Mouse (Mus musculus): ENCODE data around the gene Otud7a. TPM values are rescaled to one million over a fixed set of nuclear protein-coding genes. Genes with fewer than 3 reads are reported as not detected.
A peak's percentile ranks its signal among the peaks of the same experiment; 100 is the strongest.

Gene Otud7a
- polyA plus RNA-seq, 1 experiment: 0.84 TPM

DNA sequence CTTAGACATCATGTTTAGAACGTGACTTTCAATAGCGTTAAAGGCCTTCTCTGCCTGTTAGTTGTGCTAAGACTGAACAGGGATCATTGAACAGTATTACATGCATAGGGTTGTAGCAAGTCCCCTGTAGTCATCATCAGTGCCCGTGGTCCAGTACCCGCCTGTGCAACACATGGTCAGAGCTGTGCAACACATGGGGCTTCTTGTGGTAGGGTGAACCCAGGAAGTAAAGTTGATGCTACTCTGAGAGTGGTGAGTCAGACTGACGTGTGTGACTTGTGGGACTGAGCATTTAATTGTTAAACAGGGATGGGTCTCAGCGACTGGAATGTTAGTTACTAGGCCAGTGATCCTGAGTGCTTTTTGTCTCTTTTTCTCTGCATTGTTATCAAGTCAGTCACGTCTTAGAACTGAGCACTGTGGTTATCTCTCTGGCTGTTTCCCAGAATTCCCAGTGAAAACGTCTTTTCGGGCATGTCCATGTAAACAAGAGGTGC is 52.5 kb downstream of the Otud7a start:
- no peak for TF ChIP-seq CTCF (IDR thresholded peaks at IDR 0.05; ENCODE audit: borderline replicate concordance, insufficient read depth, low read length)
- no peak overlapping the region for H3K27ac ChIP-seq (ENCODE audit: insufficient read depth, low read length)
- H3K4me3 ChIP-seq (ENCODE audit: insufficient read depth, low read length): no peak overlapping the region
- H3K4me1 ChIP-seq (ENCODE audit: control insufficient read depth, insufficient read depth, low read length): no peaks in the 10 kb centered on the region

DNA sequence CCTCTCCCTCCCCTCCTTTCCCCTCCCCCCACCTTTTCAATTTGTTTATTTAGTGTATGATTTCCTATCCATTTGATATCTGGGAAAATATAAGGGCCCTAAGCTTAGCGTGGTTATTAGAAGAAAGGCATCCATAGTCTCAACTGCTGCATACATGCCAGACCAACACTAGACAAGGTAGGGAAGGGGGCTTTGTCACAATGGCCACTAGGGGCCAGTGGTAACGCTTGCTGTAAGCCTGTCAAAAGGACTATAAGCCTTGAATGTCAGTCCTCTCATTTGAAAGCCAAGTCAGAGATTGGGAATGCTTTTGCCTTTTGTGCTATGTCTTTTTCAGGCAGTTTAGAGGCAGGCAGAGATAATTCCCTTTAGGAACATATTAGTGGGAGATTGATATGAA is 59.7 kb downstream of the Otud7a start:
- Histone ChIP-seq H3K4me1 (ENCODE audit: control insufficient read depth, insufficient read depth, low read length) (no peaks in the 10 kb centered on the region), H3K4me3 (ENCODE audit: insufficient read depth, low read length) (no peak overlapping the region), H3K27ac (ENCODE audit: insufficient read depth, low read length) (no peak overlapping the region)
- TF ChIP-seq CTCF (IDR thresholded peaks at IDR 0.05; ENCODE audit: borderline replicate concordance, insufficient read depth, low read length) (peak; percentile 32; the same call in 1 of the 2 replicates), POLR2A (IDR thresholded peaks at IDR 0.05; ENCODE audit: low read depth, low read length) (no peak)

DNA sequence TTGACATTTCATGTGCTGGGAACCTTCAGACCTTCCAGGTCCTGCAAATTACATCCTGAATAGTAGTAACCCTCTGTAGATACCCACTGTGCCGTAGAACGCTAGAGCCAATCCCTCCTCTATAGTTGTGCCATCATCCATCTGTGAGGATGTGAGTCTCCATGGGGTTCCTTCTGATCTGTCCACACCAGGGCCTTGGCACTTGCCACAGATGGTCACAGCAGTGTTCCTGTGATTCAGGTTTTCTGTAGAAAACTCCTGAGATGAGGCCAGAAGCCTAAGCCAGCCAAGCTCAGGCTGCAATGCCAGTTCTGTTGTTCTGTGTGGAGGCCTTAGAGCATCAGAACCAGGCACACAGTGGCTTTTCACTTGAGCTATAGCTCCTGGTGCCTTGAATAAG is 63.5 kb downstream of the Otud7a start:
- Histone ChIP-seq H3K27ac (ENCODE audit: insufficient read depth, low read length) (no peak overlapping the region), H3K4me1 (ENCODE audit: control insufficient read depth, insufficient read depth, low read length) (no peaks in the 10 kb centered on the region), H3K4me3 (ENCODE audit: insufficient read depth, low read length) (no peak overlapping the region)
- no peak for TF ChIP-seq POLR2A (IDR thresholded peaks at IDR 0.05; ENCODE audit: low read depth, low read length)
- TF ChIP-seq CTCF (IDR thresholded peaks at IDR 0.05; ENCODE audit: borderline replicate concordance, insufficient read depth, low read length): no peak

DNA sequence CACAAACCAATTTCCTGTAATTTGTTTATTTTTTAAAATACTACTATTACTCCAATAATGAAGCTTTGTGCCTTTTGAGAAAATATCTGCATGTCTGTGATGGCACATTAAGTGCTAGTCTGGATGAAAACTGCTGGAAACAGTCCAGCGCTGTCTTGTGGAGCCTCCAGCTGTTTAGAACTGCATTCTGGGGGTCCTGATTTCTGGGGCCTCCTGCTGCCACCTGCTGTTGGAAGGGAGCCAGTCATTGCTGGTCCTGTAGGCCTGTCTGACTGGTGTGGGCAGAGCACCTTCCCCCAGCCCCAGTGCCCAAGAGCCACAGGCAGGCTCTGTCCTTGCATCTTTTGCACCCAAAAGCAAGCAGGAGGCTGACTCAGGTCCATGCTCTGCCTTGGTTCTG is 65.3 kb downstream of the Otud7a start:
- Histone ChIP-seq H3K4me3 (ENCODE audit: insufficient read depth, low read length) (no peak overlapping the region), H3K4me1 (ENCODE audit: control insufficient read depth, insufficient read depth, low read length) (no peaks in the 10 kb centered on the region), H3K27ac (ENCODE audit: insufficient read depth, low read length) (no peak overlapping the region)
- TF ChIP-seq CTCF (IDR thresholded peaks at IDR 0.05; ENCODE audit: borderline replicate concordance, insufficient read depth, low read length): no peak
- TF ChIP-seq POLR2A (IDR thresholded peaks at IDR 0.05; ENCODE audit: low read depth, low read length): no peak

DNA sequence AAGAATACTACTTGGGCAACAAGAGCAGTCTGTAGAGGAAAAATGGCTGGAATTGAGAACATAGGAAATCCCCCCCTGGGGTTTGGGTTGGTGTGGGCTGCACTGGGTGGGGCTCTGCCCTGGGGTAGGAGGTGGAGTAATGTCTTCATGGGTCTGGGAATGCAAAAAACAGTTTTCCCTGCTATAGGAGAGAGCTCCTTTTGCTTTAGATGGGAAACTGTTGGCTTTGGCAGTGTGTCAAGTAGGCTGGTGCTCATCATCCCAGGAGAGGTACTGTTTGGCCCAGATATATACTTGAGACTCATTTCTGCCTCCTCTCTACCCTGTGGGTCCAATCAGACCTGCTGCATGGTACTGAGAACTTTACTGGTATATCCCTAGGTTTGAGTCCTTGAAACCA is 66.9 kb downstream of the Otud7a start:
- no peak overlapping the region for H3K27ac ChIP-seq (ENCODE audit: insufficient read depth, low read length)
- H3K4me3 ChIP-seq (ENCODE audit: insufficient read depth, low read length): no peak overlapping the region
- no peaks in the 10 kb centered on the region for H3K4me1 ChIP-seq (ENCODE audit: control insufficient read depth, insufficient read depth, low read length)
- TF ChIP-seq POLR2A (IDR thresholded peaks at IDR 0.05; ENCODE audit: low read depth, low read length) (no peak), CTCF (IDR thresholded peaks at IDR 0.05; ENCODE audit: borderline replicate concordance, insufficient read depth, low read length) (no peak)

DNA sequence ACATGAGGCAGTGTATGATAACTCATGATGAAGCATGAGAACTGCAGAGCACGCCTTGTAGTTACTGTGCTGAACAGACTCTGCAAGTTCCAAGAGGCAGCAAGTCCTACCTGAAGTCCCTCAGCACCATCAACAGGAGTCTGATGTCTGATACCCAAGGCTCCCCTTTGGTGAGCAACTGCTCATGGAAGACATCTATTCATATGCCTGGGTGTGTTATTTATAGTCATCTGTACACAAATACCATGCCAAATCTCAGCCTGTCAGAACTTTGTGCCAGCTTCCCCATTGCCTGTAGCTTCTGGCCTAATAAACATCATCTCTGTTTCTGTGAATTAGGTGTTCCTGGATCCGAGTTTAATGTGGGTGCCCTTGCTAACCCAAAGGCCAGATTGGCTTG is 68.0 kb downstream of the Otud7a start:
- H3K4me3 ChIP-seq (ENCODE audit: insufficient read depth, low read length): no peak overlapping the region
- no peaks in the 10 kb centered on the region for H3K4me1 ChIP-seq (ENCODE audit: control insufficient read depth, insufficient read depth, low read length)
- H3K27ac ChIP-seq (ENCODE audit: insufficient read depth, low read length): no peak overlapping the region
- TF ChIP-seq POLR2A (IDR thresholded peaks at IDR 0.05; ENCODE audit: low read depth, low read length) (no peak), CTCF (IDR thresholded peaks at IDR 0.05; ENCODE audit: borderline replicate concordance, insufficient read depth, low read length) (no peak)

DNA sequence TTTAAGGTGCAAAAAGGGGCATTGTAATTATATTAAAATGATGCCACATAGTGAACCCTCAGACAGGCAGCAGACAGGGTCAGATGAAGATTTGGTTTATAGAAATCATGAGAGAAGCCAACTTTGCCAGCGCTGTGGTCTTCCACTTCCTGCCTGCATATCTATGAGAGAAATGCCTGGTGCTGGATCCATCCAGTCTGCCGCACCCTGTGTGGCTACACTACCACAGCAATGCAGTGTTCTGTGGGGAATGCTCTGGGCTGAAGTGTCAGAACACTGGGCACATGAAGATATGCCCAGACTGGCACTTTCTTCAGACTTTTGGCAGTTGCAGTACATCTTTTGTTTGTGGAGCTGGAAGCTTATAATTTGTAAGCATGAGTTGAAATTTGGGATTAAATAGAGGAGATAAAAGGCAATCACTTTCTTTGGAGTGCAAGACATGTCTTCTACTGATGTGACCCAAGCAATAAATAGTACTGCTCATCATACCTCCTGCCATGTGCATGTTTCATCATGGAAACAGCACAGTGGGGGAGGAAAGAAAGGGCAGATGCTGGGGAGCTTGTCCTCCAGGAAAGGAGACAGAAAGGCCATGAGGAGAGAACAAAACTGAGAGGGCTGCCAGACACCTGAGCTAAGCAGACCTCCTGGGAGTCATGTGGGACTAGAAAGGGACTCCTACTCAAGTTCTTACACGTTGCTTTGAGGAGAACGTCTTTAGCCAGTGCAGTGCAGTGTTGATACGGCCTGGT is 71.8 kb downstream of the Otud7a start:
- no peak for TF ChIP-seq CTCF (IDR thresholded peaks at IDR 0.05; ENCODE audit: borderline replicate concordance, insufficient read depth, low read length)
- no peak for TF ChIP-seq POLR2A (IDR thresholded peaks at IDR 0.05; ENCODE audit: low read depth, low read length)
- no peaks in the 10 kb centered on the region for H3K4me1 ChIP-seq (ENCODE audit: control insufficient read depth, insufficient read depth, low read length)
- no peak overlapping the region for H3K27ac ChIP-seq (ENCODE audit: insufficient read depth, low read length)
- H3K4me3 ChIP-seq (ENCODE audit: insufficient read depth, low read length): no peak overlapping the region

DNA sequence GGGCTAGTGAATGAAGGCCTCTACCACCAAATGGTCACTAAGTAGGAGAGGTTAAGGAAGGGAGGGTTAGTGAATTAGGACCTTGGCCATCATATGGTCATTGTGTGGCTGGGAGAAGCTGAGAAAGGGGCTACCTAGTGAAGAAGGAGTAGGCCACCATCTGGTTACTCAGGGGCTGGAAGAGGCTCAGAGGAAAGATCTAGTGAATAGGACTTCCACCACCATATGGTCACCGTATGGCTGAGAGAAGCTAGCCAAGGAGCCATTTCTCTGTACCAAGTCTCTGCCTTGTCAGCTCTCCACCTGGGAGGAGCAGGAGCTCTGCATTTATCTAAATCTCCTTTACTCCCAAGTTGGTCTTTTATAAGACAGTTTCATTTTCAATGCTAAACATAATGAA is 75.7 kb downstream of the Otud7a start:
- H3K27ac ChIP-seq (ENCODE audit: insufficient read depth, low read length): no peak overlapping the region
- H3K4me1 ChIP-seq (ENCODE audit: control insufficient read depth, insufficient read depth, low read length): no peaks in the 10 kb centered on the region
- no peak for TF ChIP-seq POLR2A (IDR thresholded peaks at IDR 0.05; ENCODE audit: low read depth, low read length)
- H3K4me3 ChIP-seq (ENCODE audit: insufficient read depth, low read length): no peak overlapping the region

DNA sequence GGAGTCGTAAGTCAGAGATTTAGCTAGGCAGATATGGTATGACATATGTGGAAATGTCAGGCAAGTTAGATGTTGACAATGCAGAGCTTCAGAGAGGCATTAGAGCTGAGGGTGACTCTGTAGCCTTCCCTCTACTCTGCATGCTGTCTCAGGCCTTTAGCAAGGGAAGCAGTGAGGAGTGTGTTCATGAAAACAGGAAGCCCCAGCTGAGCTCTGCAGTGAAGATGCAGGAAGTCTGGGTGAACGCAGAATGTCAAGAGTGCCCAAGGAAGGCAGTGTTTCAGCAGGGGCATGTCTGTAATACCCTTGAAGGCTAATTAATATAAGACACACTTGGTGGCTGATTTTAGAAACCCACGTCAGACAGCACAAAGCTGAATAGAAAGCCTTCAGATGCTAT is 77.9 kb downstream of the Otud7a start:
- TF ChIP-seq CTCF (IDR thresholded peaks at IDR 0.05; ENCODE audit: borderline replicate concordance, insufficient read depth, low read length): no peak
- no peak for TF ChIP-seq POLR2A (IDR thresholded peaks at IDR 0.05; ENCODE audit: low read depth, low read length)
- H3K4me1 ChIP-seq (ENCODE audit: control insufficient read depth, insufficient read depth, low read length): no peaks in the 10 kb centered on the region
- H3K27ac ChIP-seq (ENCODE audit: insufficient read depth, low read length): no peak overlapping the region
- H3K4me3 ChIP-seq (ENCODE audit: insufficient read depth, low read length): no peak overlapping the region

DNA sequence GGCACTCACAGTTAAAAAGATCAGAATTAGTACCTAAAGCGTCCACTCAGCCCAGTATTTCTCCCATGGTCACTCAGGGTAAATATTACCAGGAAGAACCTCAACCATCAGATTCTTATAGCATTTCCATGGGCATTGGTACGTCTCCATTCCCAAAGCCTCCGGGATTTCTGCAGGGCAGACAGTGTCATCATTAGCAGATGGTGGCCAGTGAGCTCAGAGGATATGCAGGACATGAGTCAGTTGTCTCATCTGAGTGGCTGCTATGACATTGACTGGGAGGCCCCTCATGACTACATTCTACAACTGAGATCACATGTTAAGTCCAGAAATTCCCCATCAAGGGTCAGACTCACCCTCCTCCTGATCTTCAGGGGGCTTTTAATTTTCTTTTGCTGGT is 78.5 kb downstream of the Otud7a start:
- H3K4me1 ChIP-seq (ENCODE audit: control insufficient read depth, insufficient read depth, low read length): no peaks in the 10 kb centered on the region
- no peak overlapping the region for H3K4me3 ChIP-seq (ENCODE audit: insufficient read depth, low read length)
- TF ChIP-seq CTCF (IDR thresholded peaks at IDR 0.05; ENCODE audit: borderline replicate concordance, insufficient read depth, low read length) (no peak), POLR2A (IDR thresholded peaks at IDR 0.05; ENCODE audit: low read depth, low read length) (no peak)
- no peak overlapping the region for H3K27ac ChIP-seq (ENCODE audit: insufficient read depth, low read length)
